Mouse (Mus musculus) heart, embryonic 14.5 days (tissue): ENCODE data around the gene Gm11114. TPM values are rescaled to one million over a fixed set of nuclear protein-coding genes. Genes with fewer than 3 reads are reported as not detected.

Experiments
- ATAC-seq: fragments of 200-750 bp; cut with Nextera tagmentation; 2 replicates; pipeline ENCODE4 v1.8.0; 2017; ENCODE audit warnings: low read depth, moderate TSS enrichment; ENCODE audit not compliant: insufficient number of reproducible peaks, insufficient read depth, low FRiP score
- H3K27ac ChIP-seq, 2 experiments: fragments of 200-500 bp in 1 of 2; fragments of 300-500 bp in 1 of 2; sonication (generic) in 1 of 2; replicated peaks in 1 of 2; 2 replicates each; pipeline ENCODE4 v1.5.1; 2012 to 2014; ENCODE audit warnings: low read depth in 2 of 2, low read length in 2 of 2, control low read depth in 1 of 2, mild to moderate bottlenecking in 1 of 2, mixed read lengths in 1 of 2; ENCODE audit not compliant: control insufficient read depth in 1 of 2, insufficient read depth in 1 of 2
- H3K27me3 ChIP-seq: fragments of 300-500 bp; sonication (generic); 2 replicates; pipeline ENCODE4 v1.6.1; 2014; ENCODE audit warnings: mild to moderate bottlenecking, low read length, control low read depth; ENCODE audit not compliant: control insufficient read depth, insufficient read depth
- H3K36me3 ChIP-seq: fragments of 300-500 bp; sonication (generic); 2 replicates; pipeline ENCODE4 v1.6.1; 2014; ENCODE audit warnings: mild to moderate bottlenecking, control low read depth, low read length, mixed read lengths; ENCODE audit not compliant: control insufficient read depth, insufficient read depth
- H3K4me1 ChIP-seq, 2 experiments: fragments of 200-500 bp in 1 of 2; fragments of 300-500 bp in 1 of 2; sonication (generic) in 1 of 2; 2 replicates each; pipeline ENCODE4 v1.6.1; 2012 to 2014; ENCODE audit warnings: low read length in 2 of 2, control low read depth in 1 of 2, mixed read lengths in 1 of 2; ENCODE audit not compliant: control insufficient read depth in 2 of 2, insufficient read depth in 2 of 2
- H3K4me2 ChIP-seq: fragments of 300-500 bp; sonication (generic); 2 replicates; pipeline ENCODE4 v1.6.1; 2014; ENCODE audit warnings: mild to moderate bottlenecking, low read length
- H3K4me3 ChIP-seq, 2 experiments: fragments of 200-500 bp in 1 of 2; fragments of 300-500 bp in 1 of 2; sonication (generic) in 1 of 2; 2 replicates each; pipeline ENCODE4 v1.5.1; 2012 to 2014; ENCODE audit warnings: low read length in 2 of 2, mild to moderate bottlenecking in 2 of 2, control low read depth in 1 of 2, low read depth in 1 of 2, moderate library complexity in 1 of 2; ENCODE audit not compliant: control insufficient read depth in 1 of 2, insufficient read depth in 1 of 2
- H3K9ac ChIP-seq: fragments of 300-500 bp; sonication (generic); 2 replicates; pipeline ENCODE4 v1.6.1; 2014; ENCODE audit warnings: mild to moderate bottlenecking, low read length
- H3K9me3 ChIP-seq: fragments of 300-500 bp; sonication (generic); 2 replicates; pipeline ENCODE4 v1.6.1; 2016; ENCODE audit warnings: low read length, control low read depth; ENCODE audit not compliant: control insufficient read depth
- WGBS: fragments of 180-500 bp; shearing (Covaris S2); extraction: QIAGEN DNeasy Blood & Tissue Kit; methylation state at CpG from one replicate; pipeline ENCODE4 v1.1.7; 2014; 5-methylcytosine and 5-hydroxymethylcytosine counted together
- polyA plus RNA-seq: library from polyadenylated mRNA; unstranded; fragments of >200 nt; fragmentation: Nextera tagmentation; extraction: Ambion mirVana; gene quantifications from 2 replicates; pipeline ENCODE4 v1.2.1, GENCODE M21; 2014

Gene Gm11114
- not detected in 2 replicates for polyA plus RNA-seq

GRCm38 (mm10) chr9:85312473-85312872 lies at the start of gene Gm11114:
TSS of gene Gm11114 (plus strand) at chr9:85312773.
- WGBS: 85% methylated on average over 6 of the region's 6 CpGs
- no peak within 1 kb of the TSS for H3K27ac ChIP-seq
- H3K36me3 ChIP-seq: no peaks in the 10 kb centered on the region
- no peak within 1 kb of the TSS for H3K9ac ChIP-seq
- no peaks in the 10 kb centered on the region for H3K9me3 ChIP-seq
- H3K27me3 ChIP-seq: no peaks in the 10 kb centered on the region
- no peak for ATAC-seq
- no peaks in the 10 kb centered on the region for H3K4me1 ChIP-seq
- H3K4me2 ChIP-seq: no peak within 1 kb of the TSS
- H3K4me3 ChIP-seq: no peak within 1 kb of the TSS

DNA sequence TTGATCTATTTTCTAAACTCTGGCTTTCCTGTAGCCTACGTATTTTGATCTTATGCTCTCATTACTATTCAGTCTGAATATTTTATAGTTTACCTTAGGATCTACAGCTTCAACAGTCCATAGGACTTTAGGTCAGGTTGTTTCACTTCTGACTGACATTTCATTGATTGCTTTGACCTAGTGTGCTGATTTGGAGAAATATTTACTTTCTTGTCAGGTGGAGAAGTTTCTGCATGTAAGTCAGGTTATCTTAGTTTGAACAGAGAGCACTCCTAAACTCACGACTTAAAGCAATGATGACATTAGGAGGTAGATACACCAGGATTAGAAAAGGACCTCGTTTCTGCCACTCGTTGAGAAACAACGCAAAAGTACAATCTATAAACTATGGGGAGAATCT lies 45.7 kb upstream of the Gm11114 start:
- H3K4me1 ChIP-seq: no peaks in the 10 kb centered on the region
- no peak overlapping the region for H3K27ac ChIP-seq
- no peaks in the 10 kb centered on the region for H3K27me3 ChIP-seq
- no peaks in the 10 kb centered on the region for H3K9me3 ChIP-seq
- no peak overlapping the region for H3K4me3 ChIP-seq
- 79% methylated on average over 5 of the region's 5 CpGs for WGBS
- no peak overlapping the region for H3K4me2 ChIP-seq
- no peaks in the 10 kb centered on the region for H3K36me3 ChIP-seq
- H3K9ac ChIP-seq: no peak overlapping the region
- ATAC-seq: no peak

DNA sequence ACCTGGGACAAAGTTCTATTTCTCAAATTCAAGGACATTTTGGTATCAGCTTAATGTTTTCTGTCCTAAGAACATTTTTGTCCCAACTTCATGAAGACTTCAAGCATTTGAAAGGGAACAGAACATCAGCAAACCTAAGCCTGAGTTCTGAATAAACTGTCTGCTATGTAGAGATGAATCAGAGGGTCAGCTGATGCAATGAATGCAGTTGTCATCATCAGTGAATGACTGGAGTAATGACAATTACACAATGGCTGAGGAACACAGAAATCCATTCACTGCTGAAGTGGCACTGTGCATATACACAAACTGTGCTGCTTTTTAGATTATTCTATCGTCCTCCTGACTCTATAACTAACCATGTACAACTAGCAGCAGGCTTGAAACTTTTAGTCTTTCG lies 38.5 kb upstream of the Gm11114 start:
- Histone ChIP-seq H3K4me3 (no peak overlapping the region), H3K9me3 (no peaks in the 10 kb centered on the region), H3K9ac (no peak overlapping the region), H3K27me3 (no peaks in the 10 kb centered on the region), H3K27ac (no peak overlapping the region), H3K4me2 (no peak overlapping the region), H3K36me3 (no peaks in the 10 kb centered on the region), H3K4me1 (no peaks in the 10 kb centered on the region)
- ATAC-seq: no peak
- 66% methylated on average over 2 of the region's 2 CpGs for WGBS

- no peak overlapping the region for H3K4me3 ChIP-seq
- H3K36me3 ChIP-seq: no peaks in the 10 kb centered on the region
- no peak overlapping the region for H3K4me2 ChIP-seq
- H3K9ac ChIP-seq: no peak overlapping the region
- 77% methylated on average over 4 of the region's 4 CpGs for WGBS
- H3K27ac ChIP-seq: no peak overlapping the region
- no peaks in the 10 kb centered on the region for H3K27me3 ChIP-seq
- no peaks in the 10 kb centered on the region for H3K4me1 ChIP-seq
- ATAC-seq: no peak
- H3K9me3 ChIP-seq: no peaks in the 10 kb centered on the region
Measured at GRCm38 (mm10) chr9:85302849-85303248, 9.7 kb upstream of the Gm11114 start.

DNA sequence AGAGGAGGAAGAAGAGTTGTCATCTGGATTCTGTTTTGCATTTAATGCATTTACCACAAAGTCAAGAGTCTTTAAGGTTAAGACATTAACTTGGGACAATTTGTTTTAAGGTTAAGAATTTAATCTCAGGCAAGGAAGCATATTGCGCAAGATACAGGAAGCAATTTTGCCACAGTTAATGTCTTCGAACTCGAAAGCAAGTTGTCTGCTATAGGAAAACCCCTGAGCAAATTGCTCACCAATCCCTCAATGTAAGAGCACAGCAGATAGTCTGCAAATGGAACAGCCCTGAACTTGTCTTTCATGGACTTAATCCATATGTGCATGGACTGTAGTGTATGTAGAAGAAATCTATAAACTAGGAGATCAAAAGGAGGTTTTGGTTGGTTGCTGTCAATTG lies 9.2 kb upstream of the Gm11114 start:
- WGBS: 86% methylated on average over 3 of the region's 3 CpGs
- no peak for ATAC-seq
- Histone ChIP-seq H3K4me2 (no peak overlapping the region), H3K27ac (no peak overlapping the region), H3K9me3 (no peaks in the 10 kb centered on the region), H3K4me3 (no peak overlapping the region), H3K4me1 (no peaks in the 10 kb centered on the region), H3K36me3 (no peaks in the 10 kb centered on the region), H3K9ac (no peak overlapping the region), H3K27me3 (no peaks in the 10 kb centered on the region)

- 0 out of 2 replicates have a peak, but pooled peaks cover 6% of the 10 kb centered on the region for H3K36me3 ChIP-seq
- WGBS: 60% methylated on average over 1 of the region's 1 CpGs
- no peak for ATAC-seq
- H3K9me3 ChIP-seq: no peaks in the 10 kb centered on the region
- no peak overlapping the region for H3K4me3 ChIP-seq
- no peak overlapping the region for H3K4me2 ChIP-seq
- H3K27ac ChIP-seq: no peak overlapping the region
- H3K9ac ChIP-seq: no peak overlapping the region
- no peaks in the 10 kb centered on the region for H3K4me1 ChIP-seq
- no peaks in the 10 kb centered on the region for H3K27me3 ChIP-seq
Measured at GRCm38 (mm10) chr9:85316122-85316521, 3.5 kb downstream of the Gm11114 start.

GRCm38 (mm10) chr9:85320167-85320951 lies 7.8 kb downstream of the Gm11114 start:
- Histone ChIP-seq H3K36me3 (peaks cover 13% of the 10 kb centered on the region; the same call in 1 of the 2 replicates), H3K27ac (no peak overlapping the region), H3K9me3 (no peaks in the 10 kb centered on the region), H3K4me1 (peaks cover 0 to 6% of the 10 kb centered on the region in 2 experiments; a peak in 2 of 4 replicates), H3K27me3 (no peaks in the 10 kb centered on the region), H3K9ac (no peak overlapping the region), H3K4me3 (no peak overlapping the region), H3K4me2 (no peak overlapping the region)
- no peak for ATAC-seq
- 71% methylated on average over 8 of the region's 8 CpGs for WGBS
